Mouse (Mus musculus) midbrain, embryonic 12.5 days (tissue): Measurements from ENCODE around the gene Nptn. TPM values are rescaled to one million over a fixed set of nuclear protein-coding genes. Genes with fewer than 3 reads are reported as not detected.

Source experiments
- ATAC-seq: fragments of 200-750 bp; cut with Nextera tagmentation; 2 replicates; pipeline ENCODE4 v1.8.0; 2017; ENCODE audit warnings: low read depth, moderate TSS enrichment, moderate library complexity; ENCODE audit not compliant: low FRiP score
- H3K27ac ChIP-seq: fragments of 300-500 bp; sonication (generic); replicated peaks from 2 replicates; pipeline ENCODE4 v1.5.1; 2016; ENCODE audit warnings: mild to moderate bottlenecking
- H3K27me3 ChIP-seq: fragments of 300-500 bp; sonication (generic); 2 replicates; pipeline ENCODE4 v1.6.1; 2016; ENCODE audit warnings: mild to moderate bottlenecking
- H3K36me3 ChIP-seq: fragments of 300-500 bp; sonication (generic); 2 replicates; pipeline ENCODE4 v1.6.1; 2016
- H3K4me1 ChIP-seq: fragments of 300-500 bp; sonication (generic); 2 replicates; pipeline ENCODE4 v1.6.1; 2016
- H3K4me2 ChIP-seq: fragments of 300-500 bp; sonication (generic); replicated peaks from 2 replicates; pipeline ENCODE4 v1.6.1; 2016; ENCODE audit warnings: mild to moderate bottlenecking, moderate library complexity
- H3K4me3 ChIP-seq: fragments of 300-500 bp; sonication (generic); 2 replicates; pipeline ENCODE4 v1.5.1; 2016; ENCODE audit warnings: mild to moderate bottlenecking
- H3K9ac ChIP-seq: fragments of 300-500 bp; sonication (generic); replicated peaks from 2 replicates; pipeline ENCODE4 v1.6.1; 2016; ENCODE audit warnings: mild to moderate bottlenecking, moderate library complexity
- H3K9me3 ChIP-seq: fragments of 300-500 bp; sonication (generic); 2 replicates; pipeline ENCODE4 v1.6.1; 2016; ENCODE audit warnings: mild to moderate bottlenecking
- WGBS: fragments of 180-500 bp; shearing (Covaris S2); methylation state at CpG from one replicate; pipeline ENCODE4 v1.1.7; 2016; 5-methylcytosine and 5-hydroxymethylcytosine counted together
- polyA plus RNA-seq: library from polyadenylated mRNA; unstranded; fragments of >200 nt; fragmentation: Nextera tagmentation; extraction: Ambion mirVana; gene quantifications from 2 replicates; pipeline ENCODE4 v1.2.1, GENCODE M21; 2016

The Nptn gene
- polyA plus RNA-seq, 1 experiment from 2014 or later = 68.6 TPM

GRCm38 (mm10) chr9:58615064-58615938, 33.3 kb downstream of the Nptn start:
- WGBS = 84% methylated on average over 3 of the region's 3 CpGs
- Histone ChIP-seq H3K4me1 (peaks cover 2% of the 10 kb centered on the region; the same call in 1 of the 2 replicates), H3K27me3 (no peaks in the 10 kb centered on the region), H3K27ac (no peak overlapping the region), H3K4me2 (no peak overlapping the region), H3K36me3 (no peaks in the 10 kb centered on the region), H3K4me3 (no peak overlapping the region), H3K9ac (no peak overlapping the region), H3K9me3 (no peaks in the 10 kb centered on the region)
- ATAC-seq = no peak

- 95% methylated on average over 1 of the region's 1 CpGs for WGBS
Measured at GRCm38 (mm10) chr9:58623009-58623408, 41.0 kb downstream of the Nptn start.

GRCm38 (mm10) chr9:58627197-58627596, 45.2 kb downstream of the Nptn start:
- Histone ChIP-seq H3K4me2 (no peak overlapping the region), H3K9ac (no peak overlapping the region), H3K36me3 (peaks cover 14% of the 10 kb centered on the region), H3K27me3 (no peaks in the 10 kb centered on the region), H3K9me3 (no peaks in the 10 kb centered on the region), H3K4me3 (no peak overlapping the region), H3K4me1 (no peaks in the 10 kb centered on the region), H3K27ac (no peak overlapping the region)
- 81% methylated on average over 2 of the region's 2 CpGs for WGBS
- no peak for ATAC-seq

More at GRCm38 (mm10) chr9:58623009-58623408, 41.0 kb downstream of the Nptn start:
- Histone ChIP-seq H3K9ac (no peak overlapping the region), H3K4me2 (no peak overlapping the region), H3K4me1 (peaks cover 2% of the 10 kb centered on the region; the same call in 1 of the 2 replicates), H3K9me3 (no peaks in the 10 kb centered on the region), H3K27me3 (no peaks in the 10 kb centered on the region), H3K27ac (no peak overlapping the region), H3K36me3 (0 out of 2 replicates have a peak, but pooled peaks cover 10% of the 10 kb centered on the region), H3K4me3 (no peak overlapping the region)
- no peak for ATAC-seq

DNA sequence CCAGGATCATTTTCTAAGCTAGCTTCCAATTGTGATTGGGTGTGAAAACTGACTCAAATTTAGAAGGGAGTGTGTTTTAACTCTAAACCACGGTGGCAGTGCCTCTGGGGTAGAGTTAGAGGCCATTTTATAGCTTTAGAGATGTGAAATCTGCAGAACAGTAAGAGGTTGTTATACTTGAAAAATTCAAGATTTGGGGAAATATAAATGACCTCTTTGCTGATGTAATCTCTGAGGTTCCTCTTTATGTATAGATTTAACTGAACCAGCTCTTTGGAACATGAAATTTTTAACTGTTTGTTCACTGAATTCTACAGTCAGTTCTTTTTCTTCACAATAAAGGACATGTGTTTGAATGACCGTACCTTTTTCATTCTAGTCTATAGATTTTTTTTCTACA, 48.4 kb downstream of the Nptn start:
- Histone ChIP-seq H3K4me3 (no peak overlapping the region), H3K27ac (no peak overlapping the region), H3K27me3 (no peaks in the 10 kb centered on the region), H3K9me3 (no peaks in the 10 kb centered on the region), H3K9ac (no peak overlapping the region), H3K4me1 (no peaks in the 10 kb centered on the region), H3K36me3 (peaks cover 22% of the 10 kb centered on the region), H3K4me2 (no peak overlapping the region)
- 91% methylated on average over 2 of the region's 2 CpGs for WGBS
- no peak for ATAC-seq

DNA sequence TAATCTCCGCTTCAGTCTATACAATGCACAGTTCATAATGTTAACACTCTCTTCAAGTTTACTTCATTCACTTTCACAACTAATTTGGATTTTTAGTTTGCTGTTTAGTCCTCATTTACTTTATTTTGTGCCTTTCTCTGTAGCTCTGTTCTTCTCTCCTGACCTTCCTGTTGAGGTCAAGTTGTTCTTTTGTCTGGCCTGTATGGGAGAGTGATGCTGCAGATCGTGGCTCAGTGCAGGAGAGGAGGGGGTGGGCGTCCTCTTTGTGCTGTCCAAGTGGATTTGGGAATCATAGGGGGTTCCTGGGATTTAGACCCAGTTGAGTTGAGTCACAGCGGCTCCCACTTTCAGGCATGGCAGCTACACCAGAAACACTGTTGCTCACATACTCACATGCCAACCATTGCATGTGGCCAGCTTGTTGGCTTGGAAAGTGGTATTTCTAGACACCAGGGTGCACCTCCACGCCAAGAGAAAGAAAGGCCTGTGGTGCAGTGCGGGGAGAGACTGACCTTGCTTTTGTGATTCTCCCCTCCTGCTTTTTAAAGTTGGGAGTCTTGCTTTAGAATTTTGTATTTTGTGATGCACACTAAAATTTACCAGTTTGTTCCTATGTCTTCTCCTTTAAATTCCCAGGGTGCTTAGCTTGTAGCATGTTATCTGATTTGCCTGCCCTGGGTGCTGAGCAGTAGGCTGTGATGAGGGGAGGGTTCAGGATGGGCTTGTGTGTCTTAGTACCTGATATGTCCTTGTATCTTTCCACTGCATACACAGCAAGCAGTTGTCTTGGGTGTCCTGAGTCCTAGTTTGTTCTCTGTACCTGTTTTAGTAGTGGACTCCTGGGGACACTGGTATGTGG, 66.6 kb downstream of the Nptn start:
- peaks cover 17% of the 10 kb centered on the region; the same call in 1 of the 2 replicates for H3K36me3 ChIP-seq
- no peak overlapping the region for H3K4me2 ChIP-seq
- no peak for ATAC-seq
- H3K9me3 ChIP-seq = no peaks in the 10 kb centered on the region
- WGBS = 54% methylated on average over 6 of the region's 6 CpGs
- no peak overlapping the region for H3K4me3 ChIP-seq
- H3K9ac ChIP-seq = no peak overlapping the region
- no peaks in the 10 kb centered on the region for H3K4me1 ChIP-seq
- no peak overlapping the region for H3K27ac ChIP-seq
- no peaks in the 10 kb centered on the region for H3K27me3 ChIP-seq

DNA sequence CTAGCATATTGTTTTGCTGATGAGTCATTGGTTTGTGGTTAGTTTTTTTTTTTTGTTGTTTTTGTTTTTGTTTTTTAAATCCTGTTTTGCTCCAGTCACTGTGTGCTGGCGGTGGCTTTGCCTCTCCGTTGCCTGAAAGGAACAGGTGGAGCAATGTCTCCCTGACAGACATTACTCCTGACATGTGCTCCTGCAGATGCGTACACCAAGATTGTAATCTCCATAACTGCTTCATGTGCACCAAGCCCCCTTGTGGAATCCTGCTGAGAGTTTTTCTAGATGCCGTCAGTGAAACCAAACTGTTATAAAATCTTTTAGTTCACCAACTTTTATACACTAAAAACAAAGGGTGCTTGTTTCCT, 67.2 kb downstream of the Nptn start:
- 76% methylated on average over 4 of the region's 4 CpGs for WGBS
- Histone ChIP-seq H3K4me2 (no peak overlapping the region), H3K9me3 (no peaks in the 10 kb centered on the region), H3K27me3 (no peaks in the 10 kb centered on the region), H3K27ac (no peak overlapping the region), H3K4me3 (no peak overlapping the region), H3K4me1 (no peaks in the 10 kb centered on the region), H3K9ac (no peak overlapping the region), H3K36me3 (peaks cover 13% of the 10 kb centered on the region; the same call in 1 of the 2 replicates)
- no peak for ATAC-seq

DNA sequence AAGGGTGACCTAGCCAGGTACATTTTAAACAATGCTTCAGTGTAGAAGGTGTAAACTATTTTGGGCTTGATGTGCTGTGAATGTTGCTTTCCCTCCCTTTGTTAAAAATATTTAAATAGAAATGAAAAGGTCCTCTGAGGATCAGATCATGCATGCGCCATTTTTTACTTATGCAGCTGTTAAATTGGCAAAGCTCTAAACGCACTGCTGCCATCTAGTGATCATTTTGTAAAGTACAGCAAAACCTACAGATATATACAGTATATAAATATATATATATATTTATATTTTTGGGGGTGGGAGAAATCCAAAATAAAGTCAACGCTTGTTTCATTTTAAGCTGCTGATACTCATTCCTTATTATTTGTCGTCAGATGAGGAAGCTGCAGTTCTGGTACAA, 70.0 kb downstream of the Nptn start:
- Histone ChIP-seq H3K4me3 (no peak overlapping the region), H3K4me2 (no peak overlapping the region), H3K9me3 (no peaks in the 10 kb centered on the region), H3K27me3 (no peaks in the 10 kb centered on the region), H3K4me1 (no peaks in the 10 kb centered on the region), H3K27ac (no peak overlapping the region), H3K9ac (no peak overlapping the region), H3K36me3 (0 out of 2 replicates have a peak, but pooled peaks cover 4% of the 10 kb centered on the region)
- 62% methylated on average over 4 of the region's 4 CpGs for WGBS
- no peak for ATAC-seq

- Histone ChIP-seq H3K4me2 (no peak overlapping the region), H3K9me3 (no peaks in the 10 kb centered on the region), H3K4me3 (no peak overlapping the region), H3K27me3 (no peaks in the 10 kb centered on the region), H3K27ac (no peak overlapping the region), H3K9ac (no peak overlapping the region), H3K36me3 (peaks cover 4% of the 10 kb centered on the region; the same call in 1 of the 2 replicates), H3K4me1 (no peaks in the 10 kb centered on the region)
- no peak for ATAC-seq
- WGBS = 77% methylated on average over 4 of the region's 4 CpGs
Measured at GRCm38 (mm10) chr9:58654494-58654893, 72.5 kb downstream of the Nptn start.

GRCm38 (mm10) chr9:58656396-58656795, 74.4 kb downstream of the Nptn start:
- Histone ChIP-seq H3K4me3 (no peak overlapping the region), H3K9me3 (no peaks in the 10 kb centered on the region), H3K9ac (no peak overlapping the region), H3K27me3 (no peaks in the 10 kb centered on the region), H3K4me1 (no peaks in the 10 kb centered on the region), H3K4me2 (no peak overlapping the region), H3K27ac (no peak overlapping the region), H3K36me3 (peaks cover 4% of the 10 kb centered on the region; the same call in 1 of the 2 replicates)
- 57% methylated on average over 2 of the region's 2 CpGs for WGBS
- ATAC-seq = no peak

DNA sequence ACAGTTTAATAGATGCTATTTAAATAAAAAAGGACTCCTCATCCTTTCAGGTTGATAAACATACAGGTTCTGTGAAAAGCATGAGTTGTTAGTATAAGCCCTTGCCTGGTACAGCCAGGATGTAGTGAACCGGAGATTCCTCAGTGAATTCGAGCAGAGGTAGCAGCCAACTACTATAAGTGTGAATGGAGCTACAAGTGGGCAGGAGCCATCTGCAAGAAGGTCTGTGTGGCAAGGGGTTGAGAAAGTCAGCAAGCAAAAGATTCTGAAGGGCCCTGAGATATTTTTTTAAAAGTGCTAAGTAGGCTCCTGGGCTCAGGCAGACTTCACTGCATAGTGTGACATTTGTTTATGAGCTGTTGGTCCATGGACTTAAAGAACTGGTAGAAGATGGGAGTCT, 74.8 kb downstream of the Nptn start:
- Histone ChIP-seq H3K4me2 (no peak overlapping the region), H3K4me1 (no peaks in the 10 kb centered on the region), H3K27me3 (no peaks in the 10 kb centered on the region), H3K27ac (no peak overlapping the region), H3K4me3 (no peak overlapping the region), H3K9ac (no peak overlapping the region), H3K9me3 (no peaks in the 10 kb centered on the region), H3K36me3 (peaks cover 2% of the 10 kb centered on the region; the same call in 1 of the 2 replicates)
- WGBS = 96% methylated on average over 2 of the region's 2 CpGs
- ATAC-seq = no peak

DNA sequence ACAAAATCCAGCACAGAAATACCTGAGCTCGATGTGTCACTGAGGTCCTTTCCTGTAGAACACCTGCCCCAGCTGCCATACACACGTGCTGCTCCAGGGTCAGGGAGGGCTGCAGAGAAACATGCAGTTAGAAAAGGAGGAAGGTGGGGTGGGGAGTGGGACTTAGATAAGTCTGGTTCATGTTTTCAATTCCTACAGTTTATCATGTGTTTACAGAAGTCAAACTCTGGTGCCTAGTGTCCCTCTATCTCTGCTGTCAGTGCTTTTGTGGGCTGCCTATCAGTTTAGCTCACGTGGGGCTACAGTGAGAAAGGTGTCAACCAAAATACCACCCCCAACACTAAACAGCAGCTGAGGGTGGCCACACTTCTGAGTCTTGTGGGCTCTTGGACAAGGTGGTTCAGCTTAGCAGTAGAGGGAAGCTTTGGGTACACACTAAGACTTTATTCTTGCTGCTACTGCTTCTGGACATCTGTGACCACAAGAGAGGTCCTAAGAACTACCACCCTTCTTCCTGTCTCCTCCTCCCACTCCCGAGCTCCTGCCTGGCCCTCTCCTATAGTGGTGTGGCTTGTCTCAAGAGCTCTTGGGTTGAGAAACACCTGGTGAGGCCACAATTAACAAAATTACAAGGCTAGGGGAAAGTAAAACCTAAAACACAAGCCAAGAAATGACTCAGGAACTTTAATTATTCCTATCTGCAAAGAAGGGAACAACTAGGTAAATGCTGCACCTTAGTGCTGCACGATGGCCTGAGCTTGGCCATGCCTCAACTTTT, 75.9 kb downstream of the Nptn start:
- Histone ChIP-seq H3K27me3 (no peaks in the 10 kb centered on the region), H3K4me1 (no peaks in the 10 kb centered on the region), H3K4me3 (no peak overlapping the region), H3K9ac (no peak overlapping the region), H3K36me3 (peaks cover 7% of the 10 kb centered on the region; the same call in 1 of the 2 replicates), H3K9me3 (no peaks in the 10 kb centered on the region), H3K27ac (no peak overlapping the region), H3K4me2 (no peak overlapping the region)
- 89% methylated on average over 5 of the region's 5 CpGs for WGBS
- ATAC-seq = no peak
